Mouse (Mus musculus) inflammation-experienced regulatory T-cells (primary cell): ENCODE measurements around the gene 4921509C19Rik. TPM values are rescaled to one million over a fixed set of nuclear protein-coding genes. Genes with fewer than 3 reads are reported as not detected.

Experiments
- polyA plus RNA-seq, 2 experiments: library from polyadenylated mRNA; unstranded; fragments of 100-300 nt; shearing (Covaris generic); gene quantifications; one replicate each; pipeline ENCODE4 v1.2.1; 2017

Gene 4921509C19Rik
- under 1 TPM in 1 of 2 experiments, not detected in 1; 0.87 TPM for polyA plus RNA-seq

DNA sequence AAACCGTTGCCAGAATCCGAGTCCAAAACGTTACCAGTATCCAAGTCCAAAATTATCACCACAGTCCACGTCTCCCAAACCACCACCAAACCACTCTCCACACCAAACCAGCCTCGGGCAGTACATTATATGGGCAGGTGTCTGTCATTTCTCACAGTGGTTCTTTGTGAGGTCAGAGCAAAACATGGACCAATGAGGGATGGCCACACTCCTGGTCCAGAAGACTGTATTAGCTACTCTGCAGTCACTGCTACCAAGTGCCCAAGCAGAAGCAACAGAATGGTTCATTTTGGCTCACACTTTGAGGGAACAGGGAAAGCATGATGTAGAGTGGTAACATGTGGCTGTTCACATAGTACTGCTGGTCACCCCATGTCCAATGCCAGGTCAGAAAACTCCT is at the start of gene 4921509C19Rik:
TSS of gene 4921509C19Rik (minus strand) at position 101 of the 400 bp plus-strand sequence.

GRCm38 (mm10) chr2:151494035-151494803 is 18.3 kb upstream of the 4921509C19Rik start, which contains the start of gene Nsfl1c:
Gene Nsfl1c, plus strand, starts transcription at chr2:151494182.

Other genes with a start within 250 kb of the 4921509C19Rik start
- 100 to 1,000 TPM; 157 to 162 TPM for gene Nsfl1c, start 18.0 kb upstream of the 4921509C19Rik start, polyA plus RNA-seq
- gene Fkbp1a, start 66.3 kb upstream of the 4921509C19Rik start, polyA plus RNA-seq, result 100 to 1,000 TPM; 347 to 354 TPM
- 10 to 100 TPM; 27.5 to 78.1 TPM for gene Sdcbp2, start 96.5 kb upstream of the 4921509C19Rik start, polyA plus RNA-seq
- 1 to 10 TPM; 1.1 to 4.4 TPM for gene Snph, start 156.4 kb upstream of the 4921509C19Rik start, polyA plus RNA-seq
- under 1 TPM in 1 of 2 experiments, not detected in 1; 0.17 TPM for gene Rad21l, start 192.4 kb upstream of the 4921509C19Rik start, polyA plus RNA-seq
- gene Tmem74b, start 225.9 kb upstream of the 4921509C19Rik start, polyA plus RNA-seq, result under 1 TPM; 0.20 to 0.88 TPM